Mouse (Mus musculus): ENCODE measurements around the gene Usp34. TPM values are rescaled to one million over a fixed set of nuclear protein-coding genes. Genes with fewer than 3 reads are reported as not detected.

Gene Usp34
- polyA plus RNA-seq, 1 experiment from 2014 or later: 34.0 TPM

GRCm38 (mm10) chr11:23520473-23521205 lies 213.9 kb downstream of the Usp34 start, which contains the start of gene 1700093K21Rik:
1700093K21Rik (minus strand) TSS chr11:23521155.
- Histone ChIP-seq H3K4me1 (no peaks in the 10 kb centered on the region), H3K9ac (no peak within 1 kb of the TSS), H3K4me3 (no peak within 1 kb of the TSS), H3K4me2 (replicated peaks) (no peak within 1 kb of the TSS), H3K9me3 (replicated peaks) (no peaks in the 10 kb centered on the region), H3K27me3 (no peaks in the 10 kb centered on the region), H3K36me3 (no peaks in the 10 kb centered on the region), H3K27ac (no peak within 1 kb of the TSS)
- 31% methylated on average over 5 of the region's 5 CpGs for WGBS
- ATAC-seq (ENCODE audit: low FRiP score): no peak

DNA sequence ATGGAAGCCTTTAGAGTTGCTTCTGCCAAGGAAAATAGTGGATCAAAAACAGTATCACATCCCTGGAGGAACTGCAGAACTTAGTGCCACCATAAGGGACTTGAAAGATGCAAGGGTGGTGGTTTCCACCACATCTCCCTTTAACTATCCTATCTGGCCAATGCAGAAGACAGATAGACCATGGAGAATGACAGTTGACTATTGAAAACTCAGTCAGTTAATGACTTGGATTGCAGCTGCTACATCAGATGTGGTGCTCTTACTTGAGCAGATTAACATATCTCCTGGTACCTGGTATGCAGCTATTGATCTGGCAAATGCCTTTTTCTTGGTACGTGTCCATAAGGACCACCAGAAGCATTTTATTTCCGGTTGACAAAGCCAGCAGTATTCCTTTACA lies 230.8 kb downstream of the Usp34 start:
- Histone ChIP-seq H3K4me1 (no peaks in the 10 kb centered on the region), H3K36me3 (no peaks in the 10 kb centered on the region), H3K4me2 (replicated peaks) (no peak overlapping the region), H3K27ac (no peak overlapping the region), H3K9me3 (replicated peaks) (no peaks in the 10 kb centered on the region), H3K27me3 (no peaks in the 10 kb centered on the region), H3K4me3 (no peak overlapping the region), H3K9ac (no peak overlapping the region)
- no peak for ATAC-seq (ENCODE audit: low FRiP score)
- 91% methylated on average over 2 of the region's 2 CpGs for WGBS

Small RNA genes within 50 kb of the gene (microRNA-seq; reads per million reads assigned to microRNA genes)
- gene Gm47279: not detected

Other genes with a start within 250 kb of the Usp34 start
- gene Xpo1, start 50.9 kb upstream of the Usp34 start, polyA plus RNA-seq (2016; fragmentation: Nextera tagmentation; extraction: Ambion mirVana): 149 and 159 TPM in 2 replicates
- 143 and 149 TPM in 2 replicates for gene Ahsa2, start 191.1 kb downstream of the Usp34 start, polyA plus RNA-seq (2016; fragmentation: Nextera tagmentation; extraction: Ambion mirVana)
- gene 1700093K21Rik, start 214.3 kb downstream of the Usp34 start, polyA plus RNA-seq (2016; fragmentation: Nextera tagmentation; extraction: Ambion mirVana): not detected in 2 replicates

Data from hindbrain, embryonic 12.5 days (tissue).